Mouse (Mus musculus): ENCODE measurements at regions not wholly inside any gene's neighbourhood (a gene's known extent, or its start where the extent isn't known, plus 50 kb on each side); places are given as distances from the start of the nearest gene placed in this dataset.

- TF ChIP-seq CTCF (conservative IDR thresholded peaks at IDR 0.05): no peak
- DNase-seq (ENCODE audit: low spot score in 2 of 2): no peak
- H3K27ac ChIP-seq: no peak overlapping the region
- H3K4me3 ChIP-seq: no peak overlapping the region
These were observed 289.1 kb upstream of the Nbea start for GRCm38 (mm10) chr3:56472651-56473050.

- Histone ChIP-seq H3K4me3 (no peak overlapping the region), H3K27ac (no peak overlapping the region)
- no peak for TF ChIP-seq CTCF (conservative IDR thresholded peaks at IDR 0.05)
- no peak for DNase-seq (ENCODE audit: low spot score in 2 of 2)
These were observed 288.3 kb upstream of the Nbea start for GRCm38 (mm10) chr3:56471823-56472222.

GRCm38 (mm10) chr3:56471185-56471584 lies 287.7 kb upstream of the Nbea start:
- no peak overlapping the region for H3K27ac ChIP-seq
- no peak for DNase-seq (ENCODE audit: low spot score in 2 of 2)
- no peak for TF ChIP-seq CTCF (conservative IDR thresholded peaks at IDR 0.05)
- H3K4me3 ChIP-seq: no peak overlapping the region

GRCm38 (mm10) chr3:56457625-56458024 lies 274.1 kb upstream of the Nbea start:
- no peak overlapping the region for H3K4me3 ChIP-seq
- no peak for DNase-seq (ENCODE audit: low spot score in 2 of 2)
- TF ChIP-seq CTCF (conservative IDR thresholded peaks at IDR 0.05): no peak
- no peak overlapping the region; the same call in 1 of the 2 replicates for H3K27ac ChIP-seq

GRCm38 (mm10) chr3:56456317-56456716 lies 272.8 kb upstream of the Nbea start:
- TF ChIP-seq CTCF (conservative IDR thresholded peaks at IDR 0.05): no peak
- Histone ChIP-seq H3K27ac (no peak overlapping the region), H3K4me3 (no peak overlapping the region)
- no peak for DNase-seq (ENCODE audit: low spot score in 2 of 2)

GRCm38 (mm10) chr3:56438900-56439299 lies 255.4 kb upstream of the Nbea start:
- no peak for TF ChIP-seq CTCF (conservative IDR thresholded peaks at IDR 0.05)
- no peak overlapping the region for H3K27ac ChIP-seq
- DNase-seq (ENCODE audit: low spot score in 2 of 2): no peak
- no peak overlapping the region for H3K4me3 ChIP-seq

GRCm38 (mm10) chr3:56438020-56438747 lies 254.7 kb upstream of the Nbea start:
- Histone ChIP-seq H3K4me3 (no peak overlapping the region), H3K27ac (peak overlapping the region; percentile 36; the same call in 1 of the 2 replicates)
- no peak for DNase-seq (ENCODE audit: low spot score in 2 of 2)
- no peak for TF ChIP-seq CTCF (conservative IDR thresholded peaks at IDR 0.05)

GRCm38 (mm10) chr3:56437058-56437457 lies 253.6 kb upstream of the Nbea start:
- no peak for TF ChIP-seq CTCF (conservative IDR thresholded peaks at IDR 0.05)
- peak; percentile 21 to 46 for DNase-seq (ENCODE audit: low spot score in 2 of 2)
- no peak overlapping the region for H3K4me3 ChIP-seq
- H3K27ac ChIP-seq: peak overlapping the region; percentile 61; the same call in 1 of the 2 replicates

GRCm38 (mm10) chr3:56433495-56433894 lies 250.0 kb upstream of the Nbea start:
- Histone ChIP-seq H3K27ac (no peak overlapping the region), H3K4me3 (no peak overlapping the region)
- no peak for DNase-seq (ENCODE audit: low spot score in 2 of 2)
- no peak for TF ChIP-seq CTCF (conservative IDR thresholded peaks at IDR 0.05)

GRCm38 (mm10) chr3:56427201-56427600 lies 243.7 kb upstream of the Nbea start:
- Histone ChIP-seq H3K27ac (no peak overlapping the region), H3K4me3 (no peak overlapping the region)
- no peak for DNase-seq (ENCODE audit: low spot score in 2 of 2)
- no peak for TF ChIP-seq CTCF (conservative IDR thresholded peaks at IDR 0.05)

GRCm38 (mm10) chr3:56397851-56398496 lies 214.5 kb upstream of the Nbea start:
- no peak for DNase-seq (ENCODE audit: low spot score in 2 of 2)
- Histone ChIP-seq H3K4me3 (no peak overlapping the region), H3K27ac (no peak overlapping the region)
- no peak for TF ChIP-seq CTCF (conservative IDR thresholded peaks at IDR 0.05)

GRCm38 (mm10) chr3:56393134-56393533 lies 209.6 kb upstream of the Nbea start:
- H3K27ac ChIP-seq: no peak overlapping the region
- H3K4me3 ChIP-seq: no peak overlapping the region
- DNase-seq (ENCODE audit: low spot score in 2 of 2): no peak
- no peak for TF ChIP-seq CTCF (conservative IDR thresholded peaks at IDR 0.05)

- TF ChIP-seq CTCF (conservative IDR thresholded peaks at IDR 0.05): no peak
- Histone ChIP-seq H3K27ac (no peak overlapping the region), H3K4me3 (no peak overlapping the region)
These were observed 196.8 kb upstream of the Nbea start for GRCm38 (mm10) chr3:56380316-56380715.

GRCm38 (mm10) chr3:56379500-56379899 lies 196.0 kb upstream of the Nbea start:
- no peak overlapping the region for H3K4me3 ChIP-seq
- DNase-seq (ENCODE audit: low spot score in 2 of 2): no peak
- H3K27ac ChIP-seq: no peak overlapping the region
- no peak for TF ChIP-seq CTCF (conservative IDR thresholded peaks at IDR 0.05)

More at GRCm38 (mm10) chr3:56380316-56380715, 196.8 kb upstream of the Nbea start:
- DNase-seq (ENCODE audit: low spot score in 2 of 2): no peak
